Mouse (Mus musculus) myocyte (in vitro differentiated cells): ENCODE measurements around the gene Il4ra.

Source experiments
- CEBPB ChIP-seq: IDR thresholded peaks from 2 replicates; pipeline ENCODE4 v1.6.1; 2011; ENCODE audit warnings: mild to moderate bottlenecking, moderate library complexity; ENCODE audit not compliant: poor library complexity, insufficient read depth, severe bottlenecking
- E2F4 ChIP-seq: IDR thresholded peaks from one replicate; pipeline ENCODE4 v1.6.1; 2011; ENCODE audit warnings: mild to moderate bottlenecking, control low read depth, moderate library complexity; ENCODE audit not compliant: insufficient read depth
- MAX ChIP-seq: IDR thresholded peaks from one replicate; pipeline ENCODE4 v1.6.1; 2011; ENCODE audit warnings: low read depth, mild to moderate bottlenecking, control low read depth
- MYOD1 ChIP-seq, 3 experiments: IDR thresholded peaks; one replicate each; pipeline ENCODE4 v1.6.1; 2011; ENCODE audit warnings: control low read depth in 2 of 3, low read depth in 2 of 3, mild to moderate bottlenecking in 2 of 3, moderate library complexity in 1 of 3; ENCODE audit not compliant: insufficient read length in 2 of 3, control insufficient read depth in 1 of 3
- POLR2A ChIP-seq: IDR thresholded peaks from one replicate; pipeline ENCODE4 v1.6.1; 2011; ENCODE audit warnings: low read depth, mild to moderate bottlenecking, control low read depth, moderate library complexity; ENCODE audit not compliant: insufficient read length
- USF1 ChIP-seq: IDR thresholded peaks from one replicate; pipeline ENCODE4 v1.6.1; 2011; ENCODE audit warnings: low read depth, mild to moderate bottlenecking, control low read depth, moderate library complexity

DNA sequence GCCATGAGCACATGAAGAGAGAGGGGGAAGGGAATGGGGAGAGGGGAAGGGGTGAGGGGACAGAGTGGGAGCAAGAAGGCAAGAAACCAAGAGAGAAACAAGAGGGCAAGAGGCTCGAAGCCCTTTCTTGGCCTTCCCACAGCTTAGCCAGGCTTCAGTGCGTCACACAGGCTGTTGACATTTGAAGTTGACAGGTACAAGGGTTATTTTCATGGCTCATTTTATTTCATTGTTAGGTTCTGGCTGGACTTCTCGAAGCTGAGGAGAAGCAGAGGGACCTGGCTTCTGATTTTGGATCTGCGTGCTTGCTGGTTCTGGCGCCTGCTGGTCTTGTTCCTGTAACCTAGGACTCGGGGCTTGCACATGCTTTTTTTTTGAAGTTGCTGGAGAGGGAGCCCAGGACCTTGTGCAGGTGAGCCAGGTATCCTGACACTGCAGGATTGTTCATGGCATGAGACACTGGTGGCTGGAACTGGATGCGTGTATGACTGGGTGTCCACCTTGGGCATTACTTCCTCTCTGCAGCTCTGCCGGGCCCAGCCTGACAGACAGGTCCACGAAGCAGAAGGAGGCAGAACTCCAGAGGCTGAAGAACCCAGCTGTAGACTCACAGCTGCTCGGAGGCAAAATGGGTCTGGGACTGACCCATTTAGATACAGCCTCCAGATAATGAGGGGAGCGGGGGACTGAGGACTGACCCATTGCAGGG lies 12.6 kb downstream of the Il4ra start:
- TF ChIP-seq MYOD1 (IDR thresholded peaks at IDR 0.05; ENCODE audit: control insufficient read depth in 1 of 3, insufficient read length in 2 of 3, low read depth in 2 of 3) (no peak), CEBPB (no peak), POLR2A (no peak), MAX (no peak), E2F4 (no peak), USF1 (no peak)
